Mouse (Mus musculus) CH12.LX (cell line): Measurements from ENCODE around the gene Hpse2. TPM values are rescaled to one million over a fixed set of nuclear protein-coding genes. Genes with fewer than 3 reads are reported as not detected.

Source experiments
- DNase-seq: peaks from one replicate; pipeline ENCODE4 v3.0.0-alpha.2; 2013; ENCODE audit errors: extremely low read depth
- H3K27ac ChIP-seq: 2 replicates; pipeline ENCODE4 v1.5.1; 2012; ENCODE audit warnings: low read depth, mild to moderate bottlenecking, control low read depth, moderate library complexity; ENCODE audit not compliant: insufficient read depth
- H3K27me3 ChIP-seq: replicated peaks from 2 replicates; pipeline ENCODE3; 2012; ENCODE audit warnings: inconsistent platforms
- H3K36me3 ChIP-seq, 2 experiments: replicated peaks in 1 of 2; 2 replicates each; pipeline versions ENCODE3 to v1.6.1; 2012; ENCODE audit warnings: inconsistent platforms in 1 of 2, low read length in 1 of 2, mild to moderate bottlenecking in 1 of 2, mixed read lengths in 1 of 2, moderate library complexity in 1 of 2; ENCODE audit not compliant: control insufficient read depth in 1 of 2, insufficient read depth in 1 of 2
- H3K4me1 ChIP-seq, 2 experiments: 2 replicates each; pipeline ENCODE4 v1.6.1; 2012; ENCODE audit warnings: inconsistent platforms in 1 of 2, moderate library complexity in 1 of 2; ENCODE audit not compliant: insufficient read depth in 2 of 2, control insufficient read depth in 1 of 2
- H3K4me2 ChIP-seq: 2 replicates; pipeline ENCODE4 v1.6.1; 2012; ENCODE audit warnings: low read depth, mild to moderate bottlenecking, control low read depth; ENCODE audit not compliant: poor library complexity, insufficient read depth, severe bottlenecking
- H3K4me3 ChIP-seq, 3 experiments: fragments of 150-350 bp in 1 of 3; sonication (generic) in 1 of 3; replicated peaks in 1 of 3; 2 replicates each; pipeline versions ENCODE3 to v1.5.1; 2011 to 2012; ENCODE audit warnings: low read depth in 2 of 3, low read length in 2 of 3, mild to moderate bottlenecking in 2 of 3, moderate library complexity in 2 of 3, control low read depth in 1 of 3, improper control_type of control experiment in 1 of 3, inconsistent platforms in 1 of 3, mixed read lengths in 1 of 3; ENCODE audit not compliant: poor library complexity in 1 of 3
- H3K79me2 ChIP-seq: replicated peaks from 2 replicates; pipeline ENCODE4 v1.6.1; 2012; ENCODE audit warnings: mild to moderate bottlenecking, moderate library complexity; ENCODE audit not compliant: control insufficient read depth, poor library complexity, insufficient read depth, severe bottlenecking; ENCODE audit errors: extremely low read depth
- H3K9ac ChIP-seq: 2 replicates; pipeline ENCODE4 v1.6.1; 2012; ENCODE audit warnings: low read depth, mild to moderate bottlenecking, control low read depth, moderate library complexity; ENCODE audit not compliant: insufficient read depth
- H3K9me3 ChIP-seq: replicated peaks from 2 replicates; pipeline ENCODE3; 2012; ENCODE audit warnings: low read length, inconsistent platforms, mixed read lengths
- CTCF ChIP-seq, 2 experiments: IDR thresholded peaks in 1 of 2; conservative IDR thresholded peaks in 1 of 2; 2 replicates each; pipeline ENCODE4 v1.5.1; 2011 to 2012; ENCODE audit warnings: low read depth in 2 of 2, low read length in 2 of 2, improper control_type of control experiment in 1 of 2, inconsistent platforms in 1 of 2, mild to moderate bottlenecking in 1 of 2, moderate library complexity in 1 of 2
- EP300 ChIP-seq: IDR thresholded peaks from 2 replicates; pipeline ENCODE4 v1.6.1; 2011; ENCODE audit warnings: low read length, improper control_type of control experiment
- ETS1 ChIP-seq: conservative IDR thresholded peaks from 2 replicates; pipeline ENCODE4 v1.6.1; 2012; ENCODE audit warnings: low read depth, mild to moderate bottlenecking, inconsistent platforms, low read length, improper control_type of control experiment, moderate library complexity
- GABPA ChIP-seq: IDR thresholded peaks from 2 replicates; pipeline ENCODE4 v1.6.1; 2012; ENCODE audit warnings: low read depth, low read length, improper control_type of control experiment, inconsistent platforms; ENCODE audit not compliant: insufficient replicate concordance
- HCFC1 ChIP-seq: IDR thresholded peaks from 2 replicates; pipeline ENCODE4 v1.6.1; 2012; ENCODE audit warnings: low read depth, mild to moderate bottlenecking, inconsistent platforms, low read length, improper control_type of control experiment
- JUN ChIP-seq: IDR thresholded peaks from 2 replicates; pipeline ENCODE4 v1.6.1; 2011; ENCODE audit warnings: low read depth, mild to moderate bottlenecking, low read length, improper control_type of control experiment, moderate library complexity; ENCODE audit not compliant: insufficient read depth
- KAT2A ChIP-seq: IDR thresholded peaks from 2 replicates; pipeline ENCODE4 v1.6.1; 2012; ENCODE audit warnings: low read length, improper control_type of control experiment, inconsistent platforms; ENCODE audit not compliant: insufficient replicate concordance
- MAFK ChIP-seq: IDR thresholded peaks from 2 replicates; pipeline ENCODE4 v1.6.1; 2011; ENCODE audit warnings: low read length, improper control_type of control experiment; ENCODE audit not compliant: insufficient replicate concordance
- MAX ChIP-seq: IDR thresholded peaks from 2 replicates; pipeline ENCODE4 v1.6.1; 2011; ENCODE audit warnings: low read length, improper control_type of control experiment
- MAZ ChIP-seq: IDR thresholded peaks from 2 replicates; pipeline ENCODE4 v1.6.1; 2012; ENCODE audit warnings: low read depth, mild to moderate bottlenecking, inconsistent platforms, low read length, improper control_type of control experiment, moderate library complexity
- NELFE ChIP-seq: IDR thresholded peaks from 2 replicates; pipeline ENCODE4 v1.6.1; 2011; ENCODE audit warnings: low read depth, low read length, improper control_type of control experiment
- POLR2AphosphoS2 ChIP-seq: IDR thresholded peaks from 2 replicates; pipeline ENCODE4 v1.6.1; 2011; ENCODE audit warnings: low read depth, low read length, improper control_type of control experiment
- RAD21 ChIP-seq: IDR thresholded peaks from 2 replicates; pipeline ENCODE4 v1.6.1; 2011; ENCODE audit warnings: low read depth, mild to moderate bottlenecking, low read length, improper control_type of control experiment, moderate library complexity
- RCOR1 ChIP-seq: conservative IDR thresholded peaks from 2 replicates; pipeline ENCODE4 v1.6.1; 2012; ENCODE audit warnings: low read depth, mild to moderate bottlenecking, inconsistent platforms, low read length, improper control_type of control experiment
- SIN3A ChIP-seq: IDR thresholded peaks from 2 replicates; pipeline ENCODE4 v1.6.1; 2012; ENCODE audit warnings: low read length, improper control_type of control experiment, inconsistent platforms
- SMC3 ChIP-seq: IDR thresholded peaks from 2 replicates; pipeline ENCODE4 v1.6.1; 2011; ENCODE audit warnings: low read depth, low read length, improper control_type of control experiment
- UBTF ChIP-seq: IDR thresholded peaks from 2 replicates; pipeline ENCODE4 v1.6.1; 2012; ENCODE audit warnings: low read depth, mild to moderate bottlenecking, inconsistent platforms, low read length, improper control_type of control experiment, moderate library complexity
- ZKSCAN1 ChIP-seq: IDR thresholded peaks from 2 replicates; pipeline ENCODE4 v1.6.1; 2012; ENCODE audit warnings: low read depth, inconsistent platforms, low read length, improper control_type of control experiment, borderline replicate concordance
- ZMIZ1 ChIP-seq: IDR thresholded peaks from 2 replicates; pipeline ENCODE4 v1.6.1; 2012; ENCODE audit warnings: low read depth, mild to moderate bottlenecking, inconsistent platforms, low read length, improper control_type of control experiment
- ZNF384 ChIP-seq: IDR thresholded peaks from 2 replicates; pipeline ENCODE4 v1.6.1; 2012; ENCODE audit warnings: low read depth, low read length, improper control_type of control experiment, inconsistent platforms
- dilution Hi-C: fragments of 300-500 bp; cut with MboI; formaldehyde crosslinking; loops from 2 replicates; pipeline ENCODE4 v1.14.3; 2020; ENCODE audit warnings: low sequenced_read_pairs; ENCODE audit not compliant: extremely low pct_unique_long_range_greater_than_20kb, extremely low pct_ligation_motif_present
- in situ Hi-C: fragments of 300-500 bp; cut with MboI; formaldehyde crosslinking; loops from 3 replicates; pipeline ENCODE4 v1.14.3; 2019; ENCODE audit warnings: low sequenced_read_pairs, low pct_ligation_motif_present, low pct_unique_long_range_greater_than_20kb, mixed read lengths
- polyA plus RNA-seq: library from polyadenylated mRNA; unstranded; fragments of >175 nt; gene quantifications from 2 replicates; pipeline ENCODE4 v1.2.1, GENCODE M21; 2012; ENCODE audit warnings: low read depth; ENCODE audit not compliant: insufficient read length
- total RNA-seq, 2 experiments: library from RNA; depleted of rRNA; stranded (reverse); fragments of 300-350 nt in 1 of 2; fragments of >200 nt in 1 of 2; gene quantifications; 2 replicates each; pipeline ENCODE4 v1.2.3; 2012 to 2014

The Hpse2 gene
- total and polyA plus RNA-seq, 3 experiments: not detected

GRCm38 (mm10) chr19:42833126-42833525 lies 555.0 kb downstream of the Hpse2 start:
- dilution Hi-C loops: no loop called here

GRCm38 (mm10) chr19:42832251-42832650 lies 555.9 kb downstream of the Hpse2 start:
- TF ChIP-seq UBTF: no peak
- TF ChIP-seq SIN3A: no peak
- TF ChIP-seq MAZ: no peak
- no peak for TF ChIP-seq KAT2A
- TF ChIP-seq, all 38 proteins: peak for 0
- H3K9me3 ChIP-seq: no peaks in the 10 kb centered on the region
- H3K27ac ChIP-seq: no peak overlapping the region
- no peak overlapping the region for H3K4me3 ChIP-seq
- in situ Hi-C loops: no loop called here
- no peak overlapping the region for H3K9ac ChIP-seq
- H3K27me3 ChIP-seq: no peaks in the 10 kb centered on the region
- no peaks in the 10 kb centered on the region for H3K79me2 ChIP-seq
- no peak for DNase-seq
- no peaks in the 10 kb centered on the region for H3K36me3 ChIP-seq
- dilution Hi-C loops: no loop called here
- H3K4me2 ChIP-seq: no peak overlapping the region
- H3K4me1 ChIP-seq: 0 out of 4 replicates have a peak, but pooled peaks cover 2% of the 10 kb centered on the region in 2 experiments

More at GRCm38 (mm10) chr19:42833126-42833525, 555.0 kb downstream of the Hpse2 start:
- Histone ChIP-seq H3K4me3 (no peak overlapping the region), H3K4me2 (no peak overlapping the region), H3K27me3 (no peaks in the 10 kb centered on the region), H3K9ac (no peak overlapping the region), H3K4me1 (peaks cover 2 to 4% of the 10 kb centered on the region in 2 experiments; a peak in 1 of 4 replicates), H3K79me2 (no peaks in the 10 kb centered on the region), H3K36me3 (no peaks in the 10 kb centered on the region), H3K9me3 (no peaks in the 10 kb centered on the region), H3K27ac (no peak overlapping the region)
- TF ChIP-seq ZNF384 (no peak), MAFK (peak; percentile 57; the same call in 1 of the 2 replicates)
- DNase-seq: no peak
- in situ Hi-C loops: no loop called here

GRCm38 (mm10) chr19:42829196-42829595 lies 559.0 kb downstream of the Hpse2 start:
- in situ Hi-C loops: no loop called here

More at GRCm38 (mm10) chr19:42829196-42829595, 559.0 kb downstream of the Hpse2 start:
- H3K4me2 ChIP-seq: no peak overlapping the region
- no peak overlapping the region for H3K9ac ChIP-seq
- TF ChIP-seq RCOR1 (no peak), ETS1 (no peak), SMC3 (no peak), ZMIZ1 (no peak), NELFE (no peak), CTCF (conservative IDR thresholded peaks at IDR 0.05 in 1 of 2, IDR thresholded peaks at IDR 0.05 in 1 of 2; ENCODE audit: low read depth in 2 of 2, low read length in 2 of 2) (no peak), GABPA (no peak), RAD21 (no peak), EP300 (no peak), MAZ (no peak), ZKSCAN1 (no peak), HCFC1 (no peak), JUN (no peak), POLR2AphosphoS2 (no peak), MAX (no peak)
- no peak overlapping the region for H3K27ac ChIP-seq
- dilution Hi-C loops: no loop called here
- 0 out of 4 replicates have a peak, but pooled peaks cover 2% of the 10 kb centered on the region in 2 experiments for H3K4me1 ChIP-seq
- H3K27me3 ChIP-seq: no peaks in the 10 kb centered on the region
- DNase-seq: no peak
- H3K9me3 ChIP-seq: peaks cover 2% of the 10 kb centered on the region
- no peak overlapping the region for H3K4me3 ChIP-seq
- no peaks in the 10 kb centered on the region for H3K79me2 ChIP-seq
- H3K36me3 ChIP-seq: no peaks in the 10 kb centered on the region
